8 mouse cellular contexts compared by ENCODE assay signal in the genomic region with DNA sequence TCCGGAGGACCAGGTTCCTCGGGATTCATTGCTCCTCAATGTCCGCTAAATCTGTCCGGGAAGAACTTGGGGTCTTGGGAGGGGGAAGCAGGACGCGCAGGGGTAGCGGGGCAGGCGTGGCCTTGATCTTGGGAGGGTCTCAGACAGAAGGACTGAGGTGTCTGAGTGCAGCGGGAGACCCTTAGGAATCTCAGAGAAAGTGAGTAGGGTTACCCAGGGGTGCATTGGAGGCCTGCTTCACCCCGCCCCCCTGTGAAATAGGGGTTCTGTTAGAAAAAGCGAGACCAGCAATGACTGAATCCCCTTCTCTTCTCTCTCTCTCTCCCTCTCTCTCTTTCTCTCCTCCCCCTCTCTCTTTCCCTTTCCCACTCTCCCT. TPM values are rescaled to one million over a fixed set of nuclear protein-coding genes. Genes with fewer than 3 reads are reported as not detected.
DNase-seq lines count a peak whose midpoint lies in the region; ATAC-seq and TF ChIP-seq lines count a peak whose summit lies in the region.

No protein-coding gene starts in this region.

- peak overlapping the region; percentile 48 for H3K9ac ChIP-seq in embryonic facial prominence, embryonic 12.5 days
- H3K9ac ChIP-seq in intestine, embryonic 15.5 days: peak overlapping the region; percentile 48

- peak overlapping the region; percentile 86 for H3K4me2 ChIP-seq in embryonic facial prominence, embryonic 12.5 days (replicated peaks)
- peak overlapping the region; percentile 76 for H3K4me2 ChIP-seq in intestine, embryonic 15.5 days (replicated peaks)
- peak overlapping the region; percentile 53 for H3K4me2 ChIP-seq in myocyte (ENCODE audit: low read depth)

- H3ac ChIP-seq in myocyte (ENCODE audit: control insufficient read depth, insufficient read length): peak overlapping the region; percentile 5

- H3K27me3 ChIP-seq in embryonic facial prominence, embryonic 12.5 days: 0 out of 2 replicates have a peak, but pooled peaks cover 4% of the 10 kb centered on the region
- H3K27me3 ChIP-seq in intestine, embryonic 15.5 days (replicated peaks): no peaks in the 10 kb centered on the region
- H3K27me3 ChIP-seq in myocyte (ENCODE audit: control insufficient read depth, insufficient read depth, insufficient read length): no peaks in the 10 kb centered on the region

- no peaks in the 10 kb centered on the region for H3K36me3 ChIP-seq in embryonic facial prominence, embryonic 12.5 days
- no peaks in the 10 kb centered on the region for H3K36me3 ChIP-seq in intestine, embryonic 15.5 days
- no peaks in the 10 kb centered on the region for H3K36me3 ChIP-seq in myocyte (ENCODE audit: control insufficient read depth, insufficient read depth)

- WGBS in embryonic facial prominence, embryonic 12.5 days: 3% methylated on average over 11 of the region's 11 CpGs
- WGBS in intestine, embryonic 15.5 days: 2% methylated on average over 11 of the region's 11 CpGs

- TF ChIP-seq POLR2A in myocyte (IDR thresholded peaks at IDR 0.05; ENCODE audit: insufficient read length, low read depth): no peak

- H3K79me2 ChIP-seq in myocyte (ENCODE audit: control insufficient read depth, insufficient read depth): no peaks in the 10 kb centered on the region

- ATAC-seq in embryonic facial prominence, embryonic 12.5 days (ENCODE audit: insufficient number of reproducible peaks, insufficient read depth, low FRiP score, low TSS enrichment): peak; percentile 44
- no peak; the same call in 1 of the 2 replicates for ATAC-seq in intestine, embryonic 15.5 days

- TF ChIP-seq CTCF in left cerebral cortex, adult 2 months (IDR thresholded peaks at IDR 0.05): no peak

- no peak overlapping the region for H3K27ac ChIP-seq in left cerebral cortex, adult 2 months
- no peak overlapping the region for H3K27ac ChIP-seq in embryonic facial prominence, embryonic 12.5 days
- H3K27ac ChIP-seq in intestine, embryonic 15.5 days: no peak overlapping the region

- intact Hi-C loops in left cerebral cortex, adult 2 months (cut with DNase I): no loop called here
- intact Hi-C loops in left cerebral cortex, postnatal 36 days (cut with DNase I): no loop called here

- DNase-seq in left cerebral cortex, adult 2 months (ENCODE audit: extremely low spot score in 1 of 2, low spot score in 2 of 2): no peak
- DNase-seq in left cerebral cortex, postnatal 36 days (ENCODE audit: low spot score in 2 of 2): no peak
- no peak for DNase-seq in frontal cortex, postnatal 25 days (ENCODE audit: low spot score in 2 of 2)
- DNase-seq in thymus, postnatal 10 days (ENCODE audit: low spot score in 2 of 2): no peak
- no peak for DNase-seq in B cell, adult 2 months

- peak overlapping the region; percentile 49 for H3K4me3 ChIP-seq in left cerebral cortex, adult 2 months
- peak overlapping the region; percentile 57 for H3K4me3 ChIP-seq in embryonic facial prominence, embryonic 12.5 days
- peak overlapping the region; percentile 57 for H3K4me3 ChIP-seq in intestine, embryonic 15.5 days (replicated peaks)
- H3K4me3 ChIP-seq in myocyte: peak overlapping the region; percentile 40

- H3K4me1 ChIP-seq in embryonic facial prominence, embryonic 12.5 days: peaks cover 9% of the 10 kb centered on the region; the same call in 1 of the 2 replicates
- H3K4me1 ChIP-seq in intestine, embryonic 15.5 days (replicated peaks): peaks cover 13% of the 10 kb centered on the region

- H3K9me3 ChIP-seq in embryonic facial prominence, embryonic 12.5 days: no peaks in the 10 kb centered on the region
- H3K9me3 ChIP-seq in intestine, embryonic 15.5 days: no peaks in the 10 kb centered on the region

TF ChIP-seq in myocyte, 11 proteins besides CTCF, POLR2A, EP300 and RAD21:
- TF ChIP-seq USF1 (IDR thresholded peaks at IDR 0.05; ENCODE audit: low read depth): no peak
- TF ChIP-seq POLR2AphosphoS2 (IDR thresholded peaks at IDR 0.05; ENCODE audit: insufficient read length, low read depth): no peak
- TF ChIP-seq MYOG (IDR thresholded peaks at IDR 0.05; ENCODE audit: control insufficient read depth in 1 of 3, insufficient read depth in 1 of 3, insufficient read length in 2 of 3, low read depth in 2 of 3): no peak
- no peak for TF ChIP-seq SRF (IDR thresholded peaks at IDR 0.05; ENCODE audit: control insufficient read depth, insufficient read length, low read depth)

RNA-seq across cellular contexts. Expression of a gene that starts 0.4 kb away (rescaled TPM):
- 10 to 100 TPM in 1 of 2 experiments, 1 to 10 TPM in 1; 6.7 to 10.3 TPM for total RNA-seq in left cerebral cortex, adult 2 months (2021)
- 1 to 10 TPM; 7.3 to 9.9 TPM for total RNA-seq in left cerebral cortex, postnatal 36 days (2021)
- 13.4 and 14.8 TPM in 2 replicates for polyA plus RNA-seq in embryonic facial prominence, embryonic 12.5 days (2016; fragmentation: Nextera tagmentation; extraction: Ambion mirVana)
- 17.3 and 19.2 TPM in 2 replicates for polyA plus RNA-seq in intestine, embryonic 15.5 days (2015; fragmentation: Nextera tagmentation; extraction: Ambion mirVana)
- 20.2 TPM for polyA plus RNA-seq in myocyte (2012; fragmentation: generic; extraction: Trizol)

RNA-seq across cellular contexts. Expression of a gene that starts 20.1 kb away (rescaled TPM):
- total RNA-seq in left cerebral cortex, adult 2 months (2021): 10 to 100 TPM; 22.7 to 23.3 TPM
- total RNA-seq in left cerebral cortex, postnatal 36 days (2021): 10 to 100 TPM; 20.0 to 23.7 TPM
- polyA plus RNA-seq in embryonic facial prominence, embryonic 12.5 days (2016; fragmentation: Nextera tagmentation; extraction: Ambion mirVana): 46.8 and 48.0 TPM in 2 replicates
- polyA plus RNA-seq in intestine, embryonic 15.5 days (2015; fragmentation: Nextera tagmentation; extraction: Ambion mirVana): 35.4 and 38.0 TPM in 2 replicates
- polyA plus RNA-seq in myocyte (2012; fragmentation: generic; extraction: Trizol): 25.3 TPM

RNA-seq across cellular contexts. Expression of a gene that starts 35.4 kb away (rescaled TPM):
- 100 to 1,000 TPM; 122 to 126 TPM for total RNA-seq in left cerebral cortex, adult 2 months (2021)
- total RNA-seq in left cerebral cortex, postnatal 36 days (2021): 100 to 1,000 TPM; 122 to 128 TPM
- 253 and 257 TPM in 2 replicates for polyA plus RNA-seq in embryonic facial prominence, embryonic 12.5 days (2016; fragmentation: Nextera tagmentation; extraction: Ambion mirVana)
- 184 and 192 TPM in 2 replicates for polyA plus RNA-seq in intestine, embryonic 15.5 days (2015; fragmentation: Nextera tagmentation; extraction: Ambion mirVana)
- 142 TPM for polyA plus RNA-seq in myocyte (2012; fragmentation: generic; extraction: Trizol)
